Mouse (Mus musculus) testis, adult 2 months (tissue): ENCODE measurements around the gene Egr2. TPM values are rescaled to one million over a fixed set of nuclear protein-coding genes. Genes with fewer than 3 reads are reported as not detected.

Experiments used
- H3K27ac ChIP-seq: fragments of 200-500 bp; 2 replicates; pipeline ENCODE4 v1.5.1; 2012; ENCODE audit warnings: low read depth, low read length; ENCODE audit not compliant: control insufficient read depth, insufficient read depth
- H3K27me3 ChIP-seq: fragments of 200-500 bp; 2 replicates; pipeline ENCODE4 v1.6.1; 2012; ENCODE audit warnings: mild to moderate bottlenecking, low read length, moderate library complexity; ENCODE audit not compliant: control insufficient read depth, insufficient read depth
- H3K36me3 ChIP-seq: fragments of 200-500 bp; 2 replicates; pipeline ENCODE4 v1.6.1; 2012; ENCODE audit warnings: mild to moderate bottlenecking, low read length; ENCODE audit not compliant: control insufficient read depth, insufficient read depth
- H3K4me1 ChIP-seq: fragments of 200-500 bp; 2 replicates; pipeline ENCODE4 v1.6.1; 2012; ENCODE audit warnings: low read length; ENCODE audit not compliant: control insufficient read depth, insufficient read depth
- H3K4me3 ChIP-seq: fragments of 200-500 bp; 2 replicates; pipeline ENCODE4 v1.5.1; 2012; ENCODE audit warnings: low read depth, mild to moderate bottlenecking, low read length, moderate library complexity, mixed read lengths; ENCODE audit not compliant: control insufficient read depth
- CTCF ChIP-seq: fragments of 200-500 bp; IDR thresholded peaks from 2 replicates; pipeline ENCODE4 v1.5.1; 2012; ENCODE audit warnings: low read depth, mild to moderate bottlenecking, inconsistent platforms, low read length, moderate library complexity; ENCODE audit not compliant: control insufficient read depth, insufficient read depth, insufficient replicate concordance
- POLR2A ChIP-seq: fragments of 200-500 bp; IDR thresholded peaks from 2 replicates; pipeline ENCODE4 v1.6.1; 2012; ENCODE audit warnings: low read depth, mild to moderate bottlenecking, inconsistent platforms, low read length, moderate library complexity; ENCODE audit not compliant: control insufficient read depth
- polyA plus RNA-seq: library from polyadenylated mRNA; depleted of rRNA; stranded (reverse); fragments of >200 nt; gene quantifications from 2 replicates; pipeline ENCODE4 v1.2.3, GENCODE M21; 2012

Egr2 gene
- polyA plus RNA-seq, 1 experiment, result 0.46 TPM

DNA sequence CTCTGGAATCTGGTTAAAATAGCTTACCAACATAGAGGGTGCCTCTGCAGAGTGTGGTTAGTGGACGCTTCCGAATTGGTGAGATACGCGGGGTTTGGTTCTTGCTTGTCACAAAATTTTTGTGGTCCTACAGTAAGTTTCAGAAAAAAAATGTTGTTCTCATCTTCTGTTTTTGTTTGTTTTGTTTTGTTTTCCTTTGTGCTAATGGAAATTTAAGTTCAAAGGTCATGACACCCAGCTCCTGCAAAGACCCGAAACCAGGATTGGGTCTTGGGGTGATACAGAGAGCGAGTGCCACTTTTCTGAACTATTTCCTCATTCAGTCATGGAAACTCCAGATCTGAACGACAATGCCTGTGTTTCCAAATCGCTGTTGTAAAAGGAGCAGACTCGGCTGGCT is 37.3 kb upstream of the Egr2 start:
- Histone ChIP-seq H3K4me3 (no peak overlapping the region), H3K4me1 (no peaks in the 10 kb centered on the region; the same call in 1 of the 2 replicates), H3K27me3 (no peaks in the 10 kb centered on the region), H3K36me3 (no peaks in the 10 kb centered on the region), H3K27ac (no peak overlapping the region)
- TF ChIP-seq POLR2A, result no peak
- no peak for TF ChIP-seq CTCF

DNA sequence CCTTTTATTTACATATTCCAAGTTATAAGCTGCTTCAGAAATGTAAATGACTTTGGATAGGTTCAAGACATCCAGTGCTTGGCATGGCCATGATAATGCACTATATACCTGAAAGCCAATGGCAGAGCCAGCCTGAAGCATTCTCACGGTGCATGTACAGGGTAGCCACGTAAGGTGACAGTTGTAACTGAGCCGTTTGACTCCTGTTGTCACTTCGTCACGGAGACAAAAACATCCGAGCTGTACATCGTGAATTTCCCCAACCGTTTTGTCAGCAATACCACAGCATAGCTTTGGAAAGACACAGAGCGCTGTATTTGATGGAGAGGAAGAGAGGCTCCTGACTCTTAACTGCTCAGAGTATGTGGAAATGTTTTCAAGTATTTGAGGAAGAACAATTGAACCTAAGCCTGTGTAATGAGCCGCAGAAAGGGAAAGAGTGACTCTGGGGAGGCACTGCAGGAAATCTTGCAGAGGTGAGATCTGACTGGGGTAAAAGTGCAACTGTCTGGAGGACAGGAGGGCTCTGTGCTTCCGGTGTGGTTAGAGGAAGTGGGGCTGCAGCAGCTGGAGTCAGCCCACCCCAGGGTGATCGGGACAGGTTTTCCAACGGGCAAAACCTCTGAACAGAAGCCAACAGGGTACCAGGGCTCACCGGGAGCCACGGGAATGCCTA is 31.8 kb upstream of the Egr2 start:
- TF ChIP-seq POLR2A (no peak), CTCF (no peak)
- Histone ChIP-seq H3K4me1 (no peaks in the 10 kb centered on the region), H3K27ac (no peak overlapping the region), H3K36me3 (no peaks in the 10 kb centered on the region), H3K27me3 (no peaks in the 10 kb centered on the region), H3K4me3 (no peak overlapping the region)

DNA sequence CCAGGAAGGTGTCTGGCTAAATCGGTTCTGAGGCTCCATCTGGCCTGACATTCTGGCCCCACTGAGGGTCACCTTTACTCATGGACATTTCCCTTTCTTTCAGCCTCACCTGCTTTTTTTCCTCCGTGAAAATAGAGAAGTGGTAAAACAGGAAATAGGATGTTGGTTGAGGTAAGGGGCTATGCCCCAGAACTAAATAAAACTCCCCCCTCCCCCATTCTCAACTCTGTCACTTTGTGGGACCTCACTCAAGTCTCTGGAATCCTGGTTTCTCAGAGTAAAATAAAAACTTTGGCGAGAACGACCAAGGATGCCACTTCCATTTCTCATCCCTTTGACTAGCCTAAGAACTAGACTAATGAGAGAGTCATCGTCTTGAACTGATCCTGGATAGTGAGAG is 31.2 kb upstream of the Egr2 start:
- TF ChIP-seq CTCF, result no peak
- no peak for TF ChIP-seq POLR2A
- Histone ChIP-seq H3K4me3 (no peak overlapping the region), H3K4me1 (no peaks in the 10 kb centered on the region), H3K36me3 (no peaks in the 10 kb centered on the region), H3K27ac (no peak overlapping the region), H3K27me3 (no peaks in the 10 kb centered on the region)

DNA sequence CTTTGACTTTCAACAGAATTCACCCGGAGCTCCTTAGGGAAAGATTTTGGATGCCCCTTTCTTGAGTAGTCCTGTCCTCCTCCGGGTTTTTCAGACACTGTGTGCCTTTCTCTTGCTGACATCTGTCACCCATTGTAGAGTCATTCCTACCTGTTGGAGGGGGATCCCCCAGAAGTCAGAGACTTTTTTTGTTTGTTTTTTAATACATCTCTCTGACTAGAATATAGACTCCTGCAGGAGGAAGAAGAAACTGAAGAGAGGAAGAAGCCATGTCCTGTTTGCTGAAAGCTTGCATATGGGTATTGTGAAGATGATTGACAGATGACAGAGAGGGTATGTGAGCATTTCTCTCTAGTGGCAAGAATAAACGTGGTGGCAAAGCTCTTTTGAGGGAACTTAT is 30.0 kb upstream of the Egr2 start:
- Histone ChIP-seq H3K4me1 (no peaks in the 10 kb centered on the region), H3K36me3 (no peaks in the 10 kb centered on the region)

DNA sequence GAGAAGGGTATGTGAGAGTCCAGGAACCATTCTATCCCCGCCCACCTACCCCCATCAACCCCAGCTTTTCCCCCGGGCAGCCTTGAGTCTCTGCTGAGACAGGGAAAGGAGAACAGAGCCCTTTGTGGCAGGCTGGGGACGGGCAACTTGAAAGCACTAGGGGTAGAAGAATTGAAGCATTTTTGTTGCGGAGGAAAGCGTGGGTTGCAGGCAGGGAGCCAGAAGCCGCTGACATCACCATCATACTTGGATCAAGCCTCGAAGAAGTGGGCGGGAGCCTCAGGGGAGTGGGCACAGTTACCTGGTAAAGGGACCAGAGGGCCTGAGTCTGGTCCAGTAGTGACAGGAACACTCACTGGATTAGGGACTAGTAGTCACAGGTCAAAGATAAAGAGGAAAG is 23.1 kb upstream of the Egr2 start:
- H3K4me3 ChIP-seq, result peak overlapping the region; percentile 80
- no peak overlapping the region for H3K27ac ChIP-seq
- no peaks in the 10 kb centered on the region for H3K27me3 ChIP-seq
- no peaks in the 10 kb centered on the region for H3K36me3 ChIP-seq
- peaks cover 3% of the 10 kb centered on the region for H3K4me1 ChIP-seq
- no peak for TF ChIP-seq CTCF
- TF ChIP-seq POLR2A, result no peak

More for the DNA sequence above, 30.0 kb upstream of the Egr2 start:
- no peak for TF ChIP-seq CTCF
- TF ChIP-seq POLR2A, result no peak
- no peaks in the 10 kb centered on the region for H3K27me3 ChIP-seq
- no peak overlapping the region for H3K4me3 ChIP-seq
- no peak overlapping the region for H3K27ac ChIP-seq

DNA sequence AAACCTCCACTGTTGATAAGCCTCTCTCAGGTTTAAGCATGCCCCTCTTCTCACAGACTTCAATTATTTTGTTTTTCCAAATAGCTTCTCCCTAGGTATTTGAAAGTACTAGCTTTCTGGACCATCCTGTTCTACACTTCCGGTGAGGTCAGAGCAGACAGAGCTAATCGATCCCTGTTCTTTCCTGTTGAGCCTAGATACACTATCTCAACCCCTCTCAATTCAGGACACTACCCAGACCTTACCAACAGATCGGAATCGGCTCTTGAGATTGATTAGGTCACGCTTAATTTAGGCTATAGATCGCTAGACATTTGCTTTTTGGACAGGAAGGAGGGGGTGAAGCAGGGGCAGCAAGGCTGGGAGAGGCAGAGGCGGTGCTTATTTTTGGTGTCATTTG is 22.4 kb upstream of the Egr2 start:
- TF ChIP-seq POLR2A, result no peak
- TF ChIP-seq CTCF, result no peak
- peak overlapping the region; percentile 80 for H3K4me3 ChIP-seq
- H3K36me3 ChIP-seq, result no peaks in the 10 kb centered on the region
- H3K27ac ChIP-seq, result no peak overlapping the region
- H3K27me3 ChIP-seq, result no peaks in the 10 kb centered on the region
- H3K4me1 ChIP-seq, result peaks cover 3% of the 10 kb centered on the region

DNA sequence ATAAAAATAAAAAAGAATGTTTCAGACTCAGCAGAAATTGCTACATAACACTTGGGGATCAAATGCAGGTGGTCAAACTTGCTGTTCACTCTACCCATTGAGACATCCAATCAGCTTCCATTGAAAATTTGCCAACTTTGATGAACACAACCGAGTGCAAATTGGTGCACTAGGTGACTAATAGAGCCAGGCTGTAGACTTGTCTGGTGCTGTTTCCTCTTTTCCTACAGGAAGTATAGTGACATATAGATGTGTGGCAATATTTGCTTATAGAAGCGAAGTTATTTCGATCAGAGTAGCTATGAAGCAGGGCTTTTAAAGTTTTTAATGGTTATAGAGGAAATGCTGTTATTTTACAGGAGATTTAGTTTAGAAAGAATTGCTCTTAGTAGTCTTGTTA is 16.5 kb upstream of the Egr2 start:
- no peak overlapping the region for H3K27ac ChIP-seq
- no peaks in the 10 kb centered on the region for H3K4me1 ChIP-seq
- no peak for TF ChIP-seq CTCF
- TF ChIP-seq POLR2A, result no peak
- no peaks in the 10 kb centered on the region for H3K36me3 ChIP-seq
- H3K27me3 ChIP-seq, result no peaks in the 10 kb centered on the region
- H3K4me3 ChIP-seq, result no peak overlapping the region
